Mouse (Mus musculus) cerebellum, postnatal 25 days (tissue): ENCODE data around the gene F11r.
A peak's percentile ranks its signal among the peaks of the same experiment; 100 is the strongest.
"Not testable (repeated sequence)": the region's sequence is repeated elsewhere in the genome, so short reads cannot be mapped to it uniquely, and the experiment has no call there.

Experiments
- DNase-seq, 2 experiments: peaks; one replicate each; pipeline ENCODE4 v3.0.0; 2021; ENCODE audit warnings: mixed read lengths in 2 of 2

F11r gene

DNA sequence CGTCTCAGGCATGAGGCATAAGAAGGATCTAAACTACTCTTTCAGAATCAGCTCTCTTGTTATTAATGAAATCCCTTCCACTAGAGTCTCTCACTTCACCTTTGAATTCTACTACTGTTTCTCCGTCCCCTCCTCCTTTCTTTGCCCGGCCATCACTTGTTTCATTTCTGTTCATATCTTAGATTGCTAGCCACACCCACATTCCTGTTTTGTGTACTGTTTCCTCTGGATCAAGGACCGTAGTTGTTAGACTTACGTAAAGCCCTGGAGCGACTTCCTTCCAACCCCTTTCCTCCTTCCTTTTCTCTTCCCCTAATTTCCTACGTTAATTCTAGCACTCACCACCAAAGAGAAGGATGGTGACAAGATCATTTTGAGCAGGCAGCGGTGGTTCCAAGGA lies 1.7 kb downstream of the F11r start:
- DNase-seq: no peak

DNA sequence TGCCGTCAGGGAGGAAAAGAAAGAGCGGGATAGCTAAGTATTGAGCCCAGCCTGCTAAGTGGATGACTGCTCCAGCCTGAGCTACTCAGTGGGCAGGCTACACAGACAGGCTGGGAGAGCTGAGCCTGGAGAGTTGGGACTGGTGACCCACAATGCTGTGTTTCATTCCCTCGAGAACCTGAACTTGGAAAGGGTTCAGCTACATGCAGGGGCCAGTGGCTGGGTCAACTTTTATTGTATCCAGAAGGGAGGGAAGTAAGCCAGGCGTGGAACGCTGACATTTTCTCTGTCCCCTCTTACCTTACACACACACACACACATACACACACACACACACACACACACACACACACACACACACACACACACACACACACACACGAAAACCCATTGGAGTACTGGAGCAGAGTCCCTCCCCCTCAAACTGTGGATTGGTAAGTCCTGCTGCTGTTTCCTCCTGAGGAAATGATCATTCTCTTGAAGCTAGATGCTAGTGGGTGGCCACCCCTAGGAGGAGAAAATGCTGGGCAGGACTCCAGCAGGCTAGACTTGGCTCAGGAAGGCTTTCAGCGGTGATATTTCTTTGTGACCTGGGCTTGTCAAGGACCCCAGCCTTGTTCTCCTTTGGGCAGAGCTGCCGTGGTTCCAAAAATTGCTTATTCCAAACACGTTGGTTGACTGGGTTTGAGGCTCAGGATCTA lies 2.8 kb downstream of the F11r start:
- no peak for DNase-seq

DNA sequence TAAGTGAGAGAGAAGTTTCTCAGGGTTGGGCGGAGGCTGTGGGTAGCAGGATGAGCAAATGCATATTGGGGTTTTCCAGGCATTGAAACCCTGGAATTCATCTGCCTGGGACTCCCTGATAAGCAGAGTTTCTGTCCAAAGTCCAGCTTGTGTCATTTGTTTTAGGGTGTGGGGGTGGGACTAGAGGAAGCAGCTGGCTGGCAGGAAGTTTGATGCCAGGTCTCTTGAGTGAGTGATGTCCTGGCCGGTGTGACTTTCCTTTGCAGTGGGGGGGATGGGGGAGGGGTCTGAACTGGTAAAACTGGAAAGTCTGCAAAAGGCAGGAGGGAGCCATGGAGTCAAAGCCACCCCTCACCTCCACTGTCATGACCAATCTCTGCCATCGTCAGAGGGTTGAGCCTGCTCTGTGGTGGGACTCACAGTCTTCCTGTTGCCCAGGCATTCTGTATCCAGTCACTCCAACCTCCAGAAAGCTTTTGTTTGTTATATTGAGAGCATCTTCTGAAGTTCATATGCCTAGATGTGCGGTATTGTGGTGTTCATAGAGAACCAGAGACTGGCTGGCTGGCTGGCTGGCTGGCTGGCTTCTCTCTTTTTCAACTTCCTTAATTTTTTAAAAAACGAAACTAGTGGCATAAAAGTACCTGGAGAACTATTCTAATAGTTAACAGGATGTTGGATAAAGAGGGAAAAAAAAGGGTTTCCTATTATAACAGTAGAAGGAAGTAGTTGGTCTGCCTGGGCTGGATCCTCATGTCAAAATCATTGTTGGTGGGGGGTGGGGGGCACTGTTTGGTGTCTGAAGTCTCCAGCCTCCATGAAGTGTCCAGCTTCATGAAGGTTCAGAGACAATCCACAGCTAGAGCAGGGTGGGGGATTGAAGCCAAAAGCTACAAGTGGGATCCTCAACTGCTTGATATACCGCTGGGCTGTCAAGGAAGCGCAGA lies 4.4 kb downstream of the F11r start:
- no peak for DNase-seq

DNA sequence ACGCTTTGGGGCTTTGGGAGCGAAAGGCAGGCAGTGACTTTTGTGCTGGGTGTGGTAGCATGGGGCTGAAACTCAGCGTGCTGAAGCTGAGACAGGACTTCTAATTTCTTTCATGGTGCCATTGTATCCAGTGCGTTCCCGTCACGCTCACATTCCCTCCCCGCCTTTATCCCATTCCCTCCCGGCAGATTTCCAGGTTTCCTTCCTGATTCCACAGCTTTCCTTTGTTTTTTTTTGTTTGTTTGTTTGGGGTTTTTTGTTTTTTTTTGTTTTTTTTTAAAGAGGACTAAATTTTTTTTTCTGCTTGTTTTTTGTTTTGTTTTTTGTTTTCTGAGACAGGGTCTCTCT lies 5.1 kb downstream of the F11r start:
- DNase-seq: no peak

DNA sequence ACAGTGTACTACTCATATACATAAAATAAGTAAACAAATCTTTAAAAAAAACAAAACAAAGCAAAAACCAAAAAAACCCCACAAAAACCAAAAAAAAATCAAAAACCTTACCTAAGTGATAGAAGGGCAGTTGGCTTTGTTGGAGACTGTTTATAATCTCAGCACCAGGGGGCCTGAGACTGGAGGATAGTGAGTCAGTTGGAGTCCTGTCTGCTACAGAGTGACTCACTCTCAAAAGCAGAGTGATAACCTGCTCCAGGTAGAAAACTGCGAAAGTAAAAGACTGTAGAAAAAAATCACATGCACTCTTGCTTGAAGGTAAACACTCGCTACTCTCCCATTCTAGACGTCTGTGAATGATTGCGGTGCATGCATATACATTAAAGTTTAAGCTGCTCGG lies 7.7 kb downstream of the F11r start:
- DNase-seq: no peak

DNA sequence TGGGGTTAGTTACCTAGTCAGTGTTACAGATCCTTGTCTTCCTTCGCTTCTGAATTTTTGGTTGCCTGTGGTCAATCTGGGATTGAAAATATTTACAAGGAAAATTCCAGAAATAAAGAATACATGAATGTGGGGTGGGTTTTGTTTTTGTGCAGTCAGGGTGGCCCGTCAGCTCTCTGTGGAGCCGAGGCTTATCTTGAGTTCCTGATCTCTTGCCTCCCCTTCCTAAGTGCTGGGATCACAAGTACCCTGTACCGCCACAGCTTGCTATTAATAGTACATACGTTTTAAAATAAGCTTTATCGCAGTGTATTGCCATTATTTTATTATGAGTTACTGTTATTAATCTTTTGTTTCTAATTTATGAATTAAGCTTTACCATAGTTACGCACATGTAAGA lies 9.5 kb downstream of the F11r start:
- no peak for DNase-seq

DNA sequence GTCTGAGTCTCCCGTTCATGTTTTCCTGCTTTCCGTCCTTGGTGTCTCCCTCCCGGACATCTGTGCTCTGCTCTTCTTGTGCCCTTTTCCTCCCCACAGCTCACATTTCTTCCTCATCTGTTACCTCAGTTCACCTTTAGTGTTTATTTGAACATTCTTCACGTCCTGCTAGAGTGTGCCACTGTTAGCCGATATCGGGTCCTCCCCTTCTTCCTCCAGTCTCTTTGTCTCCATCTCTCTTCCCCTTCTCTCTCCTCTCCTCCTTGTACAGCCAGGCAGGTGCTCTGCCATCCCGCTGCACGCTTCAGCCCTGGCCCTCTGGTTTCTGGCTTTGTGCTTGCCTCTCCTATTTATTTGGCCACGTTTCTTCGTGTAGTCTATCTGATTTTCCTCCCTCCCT lies 10.4 kb downstream of the F11r start:
- DNase-seq: no peak

DNA sequence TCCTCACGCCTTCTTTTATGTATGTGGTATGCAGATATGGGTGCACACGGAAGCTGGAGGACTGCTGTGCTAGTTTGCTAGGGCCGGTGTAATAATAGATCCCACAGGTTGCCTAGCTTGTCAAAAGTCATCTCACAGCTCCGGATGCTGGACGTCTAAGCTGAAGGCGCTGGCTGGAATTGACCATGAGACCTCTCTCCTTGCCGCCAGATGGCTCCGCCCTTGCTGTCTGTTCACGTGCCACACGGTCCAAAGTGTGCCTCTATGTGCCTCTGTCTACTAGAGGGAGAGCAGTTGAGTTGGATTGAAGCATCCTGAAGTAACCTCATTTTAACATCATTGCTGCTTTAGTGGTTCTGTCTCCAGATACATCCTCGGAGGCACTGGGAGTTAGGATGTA lies 12.7 kb downstream of the F11r start:
- DNase-seq: no peak

DNA sequence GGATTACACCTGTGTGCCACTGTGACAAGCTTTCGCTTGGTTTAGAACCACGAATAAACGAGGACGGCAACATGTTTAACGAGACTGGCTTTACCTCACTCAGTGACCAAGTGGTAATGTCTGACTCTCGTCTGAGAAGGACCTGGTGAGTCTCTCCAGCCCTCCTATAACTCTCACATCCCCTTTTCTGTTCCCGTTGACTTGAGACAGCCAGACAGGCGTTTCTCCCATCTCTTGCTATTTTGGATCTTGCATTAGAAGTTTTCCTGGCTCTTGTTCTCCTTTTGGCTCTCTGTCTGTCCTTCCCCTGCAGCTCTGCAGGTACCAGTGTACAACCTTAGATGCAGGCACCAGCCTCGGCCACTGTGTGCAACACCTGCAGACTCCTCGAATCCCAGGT lies 13.7 kb downstream of the F11r start:
- no peak for DNase-seq

DNA sequence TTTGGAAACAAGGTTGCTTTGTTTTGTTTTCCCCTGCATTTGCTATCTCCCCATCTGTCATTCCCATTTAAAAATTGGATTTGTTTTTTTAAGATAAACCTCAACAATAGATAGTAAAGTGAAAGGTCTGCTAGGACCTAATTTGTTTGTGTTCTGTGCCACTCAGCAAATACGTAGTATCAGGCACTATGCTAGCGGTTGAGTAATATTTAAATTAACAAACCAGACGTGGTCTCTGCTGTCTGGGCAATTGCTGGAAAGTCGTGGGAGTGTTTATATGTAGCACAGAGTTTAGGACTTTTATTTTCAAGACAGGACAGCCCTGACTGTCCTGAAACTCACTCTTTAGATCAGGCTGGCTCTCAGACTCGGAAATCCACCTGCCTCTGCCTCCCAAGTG lies 15.2 kb downstream of the F11r start:
- DNase-seq: no peak

DNA sequence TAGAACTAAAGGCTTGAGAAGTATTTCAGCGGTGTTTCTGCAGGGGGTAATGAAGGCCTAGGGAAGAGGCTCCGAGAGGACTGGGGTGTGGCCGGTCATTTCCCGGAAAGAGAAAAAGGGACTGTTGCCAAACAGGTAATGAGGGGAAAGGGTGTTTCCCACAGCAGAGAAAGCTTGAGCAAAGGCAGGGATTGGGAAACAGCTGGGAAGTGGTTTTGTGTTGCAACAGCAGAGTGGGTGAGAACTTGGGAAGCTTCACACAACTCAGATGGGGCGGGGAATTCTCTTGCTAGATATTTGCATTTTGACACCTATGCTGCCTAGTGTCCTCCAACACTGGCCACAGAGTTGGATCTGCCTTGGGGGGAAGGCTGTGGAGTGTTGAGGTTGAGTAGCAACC lies 15.6 kb downstream of the F11r start:
- DNase-seq: no peak

DNA sequence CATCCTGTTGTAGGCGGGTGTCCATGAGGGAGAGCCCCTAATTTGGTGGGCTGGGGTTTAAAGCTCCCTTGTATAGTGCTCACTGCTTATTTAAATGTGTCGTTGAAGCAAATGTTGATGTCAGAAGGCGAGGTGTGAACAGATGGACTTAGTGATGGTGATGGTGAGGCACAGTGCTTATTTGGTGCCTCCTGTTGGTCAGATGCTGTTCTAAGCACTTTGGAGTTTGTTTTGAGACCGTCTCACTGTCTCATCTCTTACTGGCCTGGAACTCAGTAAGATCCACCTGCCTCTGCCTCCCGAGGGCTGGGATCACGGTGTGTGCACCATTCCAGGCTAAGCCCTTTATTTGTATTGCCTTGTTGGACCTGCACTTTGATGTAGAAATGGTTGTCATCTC lies 17.6 kb downstream of the F11r start:
- DNase-seq: no peak

DNA sequence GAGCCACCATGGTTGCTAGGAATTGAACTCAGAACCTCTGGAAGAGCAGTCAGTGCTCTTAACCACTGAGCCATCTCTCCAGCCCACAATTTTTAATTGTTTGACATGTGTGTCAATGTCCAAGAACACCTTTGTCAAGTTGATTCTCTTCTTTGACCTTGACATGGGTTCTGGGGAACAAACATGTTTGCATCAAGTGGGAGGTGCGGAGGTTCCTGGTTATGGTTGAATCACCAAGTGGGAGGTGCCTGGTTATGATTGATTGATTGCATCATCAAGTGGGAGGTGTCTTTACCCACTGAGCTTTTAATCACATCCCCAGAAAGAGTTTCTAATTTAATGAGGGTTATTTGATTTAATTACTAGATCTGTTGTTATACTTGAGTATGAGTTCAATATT lies 20.2 kb downstream of the F11r start:
- DNase-seq: no peak

DNA sequence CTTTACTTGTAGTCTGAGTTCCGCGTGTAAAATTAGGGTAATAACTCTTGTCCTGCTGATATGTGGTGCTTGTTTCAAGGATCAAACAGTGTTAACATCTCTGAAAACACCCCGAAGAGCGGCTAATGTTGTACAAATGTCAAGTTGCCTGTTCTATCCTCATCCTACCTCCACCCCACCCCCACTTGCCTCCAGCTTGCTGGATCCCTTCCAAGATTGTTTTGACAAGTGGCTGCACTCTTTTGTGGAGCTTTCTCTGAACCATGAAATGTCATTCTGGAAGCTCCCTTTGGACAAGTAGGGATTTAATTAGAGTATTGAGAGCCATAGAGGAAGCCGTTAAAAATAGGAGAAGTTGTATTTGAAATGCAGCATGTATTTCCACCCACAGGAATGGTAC lies 22.5 kb downstream of the F11r start:
- no peak for DNase-seq

DNA sequence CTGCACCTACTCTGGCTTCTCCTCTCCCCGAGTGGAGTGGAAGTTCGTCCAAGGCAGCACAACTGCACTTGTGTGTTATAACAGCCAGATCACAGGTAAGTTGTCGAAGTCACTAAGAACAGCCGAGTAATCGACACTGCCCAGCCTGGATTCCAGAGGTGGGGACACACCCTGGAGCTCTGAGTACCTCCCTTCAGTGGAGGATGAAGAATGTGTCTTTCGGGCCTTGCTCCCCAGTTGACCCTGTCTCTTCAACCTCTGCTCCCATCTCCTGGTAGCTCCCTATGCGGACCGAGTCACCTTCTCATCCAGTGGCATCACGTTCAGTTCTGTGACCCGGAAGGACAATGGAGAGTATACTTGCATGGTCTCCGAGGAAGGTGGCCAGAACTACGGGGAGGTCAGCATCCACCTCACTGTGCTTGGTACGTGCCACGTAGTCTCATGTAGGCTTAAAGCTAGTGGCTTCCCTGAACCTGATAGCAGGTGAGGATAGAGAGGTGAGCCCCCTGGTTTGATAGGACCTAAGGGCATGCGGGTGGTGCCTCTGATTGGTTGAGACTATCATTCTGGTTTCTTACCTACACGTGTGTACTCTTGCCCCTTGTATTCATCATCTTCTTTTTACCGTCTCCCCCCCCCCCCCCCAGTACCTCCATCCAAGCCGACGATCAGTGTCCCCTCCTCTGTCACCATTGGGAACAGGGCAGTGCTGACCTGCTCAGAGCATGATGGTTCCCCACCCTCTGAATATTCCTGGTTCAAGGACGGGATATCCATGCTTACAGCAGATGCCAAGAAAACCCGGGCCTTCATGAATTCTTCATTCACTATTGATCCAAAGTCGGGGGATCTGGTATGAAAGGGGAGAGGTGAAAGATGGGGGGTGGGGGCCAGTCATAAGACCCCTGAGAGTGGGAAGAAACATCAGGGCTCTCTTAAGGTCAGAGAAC lies 23.5 kb downstream of the F11r start:
- DNase-seq: no peak

DNA sequence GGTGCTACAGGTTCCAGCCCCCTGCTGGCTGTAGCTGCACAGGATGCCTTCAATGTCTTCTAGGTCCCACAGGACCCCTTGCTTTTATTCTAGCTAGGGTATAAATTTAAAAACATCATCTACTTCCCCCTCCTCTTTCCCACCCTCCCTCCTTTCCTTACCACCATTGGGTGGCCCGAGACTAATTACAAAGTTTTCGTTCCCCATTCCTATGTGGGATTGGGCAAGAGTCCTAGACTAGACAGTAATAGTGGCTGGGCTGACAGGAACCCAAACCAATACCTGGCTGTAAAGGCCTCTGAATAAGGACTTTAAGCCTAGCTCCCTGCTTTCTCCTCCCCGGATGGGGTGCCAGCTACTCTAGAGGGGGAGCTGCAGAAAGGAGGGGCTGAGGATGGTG lies 25.8 kb downstream of the F11r start:
- no peak for DNase-seq

DNA sequence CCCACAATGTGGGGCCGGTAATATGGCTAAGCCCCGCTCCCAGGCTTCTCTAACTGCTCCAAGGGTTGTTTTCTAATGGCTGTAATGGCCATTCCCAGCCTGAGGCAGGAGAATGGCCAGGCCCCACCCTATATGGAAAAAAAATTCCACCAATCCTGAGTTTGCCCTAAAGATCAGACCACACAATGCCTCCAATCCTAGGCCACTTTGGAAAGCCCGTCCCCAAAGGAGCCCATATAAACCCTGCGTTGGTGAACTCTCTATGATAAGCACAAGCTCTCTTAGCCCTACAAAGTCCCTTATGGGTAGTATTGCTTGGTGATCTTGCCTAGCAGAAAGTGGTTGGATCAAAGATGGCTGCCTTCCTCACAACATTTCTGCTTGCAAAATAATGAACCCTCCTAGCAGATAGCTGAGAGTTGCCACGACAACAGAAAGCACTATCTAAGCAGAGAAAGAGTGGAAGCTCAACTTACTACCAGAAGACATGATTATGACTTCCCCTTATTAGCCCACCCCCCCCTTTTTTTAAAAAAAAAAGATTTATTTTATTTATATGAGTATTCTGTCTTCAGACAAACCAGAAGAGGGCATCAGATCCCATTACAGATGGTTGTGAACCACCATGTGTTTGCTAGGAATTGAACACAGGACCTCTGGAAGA lies 28.5 kb downstream of the F11r start:
- no peak for DNase-seq

DNA sequence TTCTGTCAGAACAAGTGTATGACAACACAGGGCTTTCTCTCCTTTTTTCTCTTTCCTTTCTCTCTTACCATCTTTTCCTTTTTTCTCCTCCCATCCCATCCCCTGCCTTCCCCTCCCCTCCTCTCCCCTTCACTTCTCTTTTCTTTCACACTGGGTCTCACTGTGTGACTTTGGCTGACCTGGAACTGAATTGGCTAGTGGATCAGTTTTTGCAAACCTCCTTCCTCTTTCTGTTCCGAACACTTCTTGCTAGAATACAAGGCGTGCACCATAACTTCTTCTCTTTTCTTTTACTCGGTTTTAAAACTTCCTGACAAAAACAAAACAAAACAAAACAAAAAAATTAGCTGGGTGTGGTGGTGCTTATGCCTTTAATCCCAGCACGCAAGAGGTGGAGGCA lies 29.2 kb downstream of the F11r start:
- DNase-seq: no peak

DNA sequence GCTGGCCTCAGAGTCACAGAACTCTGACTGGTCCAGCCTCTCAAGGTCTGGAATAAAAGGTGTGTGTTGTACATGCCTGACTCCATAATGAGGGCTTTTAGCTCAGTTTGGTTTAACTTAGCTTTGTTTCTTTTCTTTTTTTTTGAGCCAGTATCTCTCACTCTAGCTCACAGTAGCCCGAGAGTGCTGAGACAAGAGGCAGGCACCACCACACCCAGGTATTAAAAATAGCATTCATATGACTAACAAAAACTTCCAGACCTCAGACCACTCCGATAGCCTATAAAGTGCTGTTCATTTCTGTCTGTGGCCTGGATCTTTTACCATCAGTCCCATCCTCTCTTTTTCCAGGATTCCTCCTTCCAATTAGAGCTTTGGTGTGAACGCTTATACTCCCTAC lies 32.3 kb downstream of the F11r start:
- no peak for DNase-seq

DNA sequence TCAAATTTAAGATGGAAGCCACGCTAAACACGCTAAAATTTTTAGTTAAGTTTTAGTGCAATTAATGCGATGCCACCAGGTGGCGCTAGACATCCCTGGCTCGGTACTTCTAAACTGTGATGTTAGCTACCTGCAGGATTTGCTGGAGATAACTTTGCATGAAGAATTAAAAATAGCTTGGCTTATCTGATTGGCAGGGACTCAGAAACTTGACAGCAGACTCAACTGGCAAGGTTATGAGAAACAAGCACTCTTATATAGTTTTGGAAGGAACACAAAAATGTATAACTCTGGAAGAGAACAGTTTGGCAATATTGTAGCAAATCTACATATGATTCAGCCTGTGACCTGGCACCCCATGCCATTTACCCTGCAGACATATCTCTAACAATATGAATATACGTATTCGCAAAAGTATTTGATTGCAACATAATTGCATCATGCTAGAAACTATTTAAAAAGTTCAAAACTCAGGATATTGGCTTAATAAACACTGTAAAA lies 33.1 kb downstream of the F11r start:
- peak; percentile 56 to 73 for DNase-seq

DNA sequence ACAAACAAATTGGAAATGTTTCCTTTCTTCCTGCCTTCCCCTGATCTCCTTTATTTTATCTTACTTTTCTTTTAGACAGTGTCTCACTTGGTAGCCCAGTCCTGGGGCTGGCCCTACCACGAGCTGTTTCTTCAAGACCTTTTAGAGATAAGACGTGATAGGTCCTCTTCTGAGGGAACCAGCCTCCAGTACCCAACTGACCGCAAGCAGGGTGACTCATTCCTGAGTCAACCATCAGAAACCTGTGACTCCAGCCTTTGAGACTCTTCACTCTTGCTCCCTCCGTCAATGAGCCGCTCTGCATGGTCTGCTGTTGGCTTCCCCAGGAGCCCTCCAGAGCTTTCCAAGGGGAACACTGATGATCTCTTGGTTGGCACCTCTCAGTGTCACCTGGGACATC lies 33.6 kb downstream of the F11r start:
- no peak for DNase-seq

DNA sequence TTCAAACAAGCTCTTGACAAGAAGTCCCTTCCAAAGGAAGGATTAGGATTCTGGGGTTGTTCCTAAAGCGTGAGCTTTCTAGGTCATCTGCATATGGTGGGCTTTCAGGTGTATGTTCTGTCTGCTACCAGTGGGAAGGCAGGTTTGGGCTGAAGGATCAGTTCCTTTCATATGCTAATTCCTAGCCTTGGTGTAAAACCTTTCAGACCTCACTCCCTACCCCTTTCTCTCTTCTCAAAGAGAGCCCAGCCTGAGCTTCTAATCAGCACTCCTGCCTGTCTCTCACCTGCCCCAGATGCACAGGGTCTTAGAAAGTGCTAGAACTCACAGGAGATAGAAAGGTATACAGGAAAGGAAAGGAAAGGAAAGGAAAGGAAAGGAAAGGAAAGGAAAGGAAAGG lies 34.1 kb downstream of the F11r start:
- DNase-seq: no peak

DNA sequence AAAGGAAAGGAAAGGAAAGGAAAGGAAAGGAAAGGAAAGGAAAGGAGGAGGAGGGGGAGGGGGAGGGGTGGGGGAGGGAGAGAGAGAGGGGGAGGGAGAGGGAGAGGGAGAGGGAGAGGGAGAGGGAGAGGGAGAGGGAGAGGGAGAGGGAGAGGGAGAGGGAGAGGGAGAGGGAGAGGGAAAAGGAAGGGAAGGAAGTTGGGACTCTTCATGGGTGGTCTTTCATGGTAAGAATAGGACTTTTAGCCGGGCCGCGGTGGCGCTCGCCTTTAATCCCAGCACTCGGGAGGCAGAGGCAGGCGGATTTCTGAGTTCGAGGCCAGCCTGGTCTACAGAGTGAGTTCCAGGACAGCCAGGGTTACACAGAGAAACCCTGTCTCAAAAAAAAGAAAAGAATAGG lies 34.6 kb downstream of the F11r start:
- not testable (repeated sequence) for DNase-seq
